Mouse (Mus musculus) heart, adult 2 months (tissue): ENCODE measurements around the gene Ccnd3. TPM values are rescaled to one million over a fixed set of nuclear protein-coding genes. Genes with fewer than 3 reads are reported as not detected.

Experiments used
- DNase-seq, 2 experiments: peaks; one replicate each; pipeline ENCODE4 v3.0.0; 2021
- H3K27ac ChIP-seq: fragments of 200-600 bp; 2 replicates; pipeline ENCODE4 v1.8.1; 2022
- H3K27me3 ChIP-seq: fragments of 200-500 bp; 2 replicates; pipeline ENCODE4 v1.6.1; 2012; ENCODE audit warnings: mild to moderate bottlenecking, low read length, inconsistent platforms, mixed read lengths; ENCODE audit not compliant: control insufficient read depth, insufficient read depth
- H3K36me3 ChIP-seq: fragments of 200-500 bp; 2 replicates; pipeline ENCODE4 v1.6.1; 2012; ENCODE audit warnings: low read length, inconsistent platforms; ENCODE audit not compliant: control insufficient read depth, insufficient read depth
- H3K4me1 ChIP-seq: fragments of 200-500 bp; 2 replicates; pipeline ENCODE4 v1.6.1; 2011; ENCODE audit warnings: low read length; ENCODE audit not compliant: control insufficient read depth, insufficient read depth
- H3K4me3 ChIP-seq: fragments of 200-600 bp; 2 replicates; pipeline ENCODE4 v1.8.1; 2022
- H3K79me2 ChIP-seq: fragments of 200-500 bp; replicated peaks from 2 replicates; pipeline ENCODE4 v1.6.1; 2012; ENCODE audit warnings: mild to moderate bottlenecking, inconsistent platforms, low read length, moderate library complexity, mixed read lengths; ENCODE audit not compliant: control insufficient read depth, insufficient read depth
- H3K9ac ChIP-seq: fragments of 200-500 bp; 2 replicates; pipeline ENCODE4 v1.6.1; 2012; ENCODE audit warnings: low read depth, mild to moderate bottlenecking, control low read depth, inconsistent platforms, low read length, mixed read lengths
- CTCF ChIP-seq: fragments of 200-600 bp; IDR thresholded peaks from 2 replicates; pipeline ENCODE4 v1.8.1; 2022; ENCODE audit warnings: antibody characterized with exemption, mild to moderate bottlenecking, moderate library complexity
- EP300 ChIP-seq: fragments of 200-500 bp; IDR thresholded peaks from 2 replicates; pipeline ENCODE4 v1.6.1; 2011; ENCODE audit warnings: low read depth, low read length, control low read depth; ENCODE audit not compliant: insufficient read depth
- POLR2A ChIP-seq: fragments of 200-500 bp; IDR thresholded peaks from 2 replicates; pipeline ENCODE4 v1.6.1; 2011; ENCODE audit warnings: mild to moderate bottlenecking, low read depth, low read length, control low read depth; ENCODE audit not compliant: insufficient read depth
- whole genome bisulfite sequencing: fragments of 180-500 bp; shearing (Covaris S2); methylation state at CpG from one replicate; pipeline ENCODE4 v1.1.7; 2018; 5-methylcytosine and 5-hydroxymethylcytosine counted together
- intact Hi-C: fragments of 180-260 bp; cut with DNase I; formaldehyde crosslinking; loops from one replicate; pipeline ENCODE4 v1.15.1; 2025
- polyA plus RNA-seq: library from polyadenylated mRNA; depleted of rRNA; stranded (reverse); fragments of >200 nt; gene quantifications from 2 replicates; pipeline ENCODE4 v1.2.3, GENCODE M21; 2012
- total RNA-seq, 2 experiments: library from RNA; stranded (reverse); gene quantifications; 2 replicates each; pipeline ENCODE4 v1.2.3; 2021

Ccnd3 gene
- total and polyA plus RNA-seq, 3 experiments = 75.1 to 83.7 (median 75.9) TPM

DNA sequence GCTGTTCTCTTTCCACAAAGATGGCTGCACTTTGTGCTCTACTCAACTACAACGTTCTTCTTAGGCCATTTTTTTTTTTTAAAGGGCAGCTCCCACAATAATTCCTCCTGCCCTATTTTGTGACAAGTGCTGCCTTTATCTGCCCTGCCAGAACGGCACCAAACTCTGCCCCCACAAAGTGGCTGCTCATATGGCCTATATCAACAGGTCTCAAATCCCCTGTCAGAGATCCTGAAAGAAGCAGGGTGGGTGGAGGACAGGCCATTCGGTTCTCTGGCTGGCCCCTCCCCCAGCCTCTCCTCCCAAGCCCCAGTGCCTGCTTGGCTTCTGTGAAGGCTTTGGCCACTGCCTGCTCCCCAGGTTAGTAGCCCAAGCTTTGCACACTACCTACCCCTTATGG is 19.9 kb upstream of the Ccnd3 start:
- H3K27me3 ChIP-seq = no peaks in the 10 kb centered on the region
- H3K4me3 ChIP-seq = no peak overlapping the region
- no peak overlapping the region for H3K9ac ChIP-seq
- no peaks in the 10 kb centered on the region for H3K4me1 ChIP-seq
- intact Hi-C loops = loop anchor here (5.0 kb wide), 1 partner anchor 78 kb away; no protein-coding TSS in a partner anchor
- no peaks in the 10 kb centered on the region for H3K79me2 ChIP-seq
- WGBS = 15% methylated on average over 3 of the region's 3 CpGs
- DNase-seq = no peak
- no peaks in the 10 kb centered on the region for H3K36me3 ChIP-seq
- H3K27ac ChIP-seq = no peak overlapping the region
- TF ChIP-seq POLR2A = no peak
- no peak for TF ChIP-seq EP300
- TF ChIP-seq CTCF = no peak

DNA sequence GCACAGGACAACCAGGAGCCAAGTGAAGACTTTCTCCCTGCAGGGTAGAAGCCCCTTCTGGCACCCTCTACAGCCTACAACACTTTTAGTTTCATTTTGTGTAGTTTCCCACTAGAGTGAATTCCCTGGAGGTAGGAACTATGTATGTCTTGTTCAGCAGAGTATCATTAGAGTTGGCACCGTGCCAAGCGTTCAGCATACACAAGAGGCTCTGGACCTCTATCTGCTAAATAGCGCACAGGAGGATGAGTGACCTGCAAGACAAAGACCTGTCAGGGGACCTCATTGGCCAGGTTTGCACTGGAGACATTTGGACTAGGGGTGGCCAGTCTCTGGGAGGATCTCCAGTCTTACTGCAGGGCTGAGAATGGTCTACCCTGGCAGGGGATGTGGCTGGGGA is 19.1 kb upstream of the Ccnd3 start:
- H3K27ac ChIP-seq = no peak overlapping the region

DNA sequence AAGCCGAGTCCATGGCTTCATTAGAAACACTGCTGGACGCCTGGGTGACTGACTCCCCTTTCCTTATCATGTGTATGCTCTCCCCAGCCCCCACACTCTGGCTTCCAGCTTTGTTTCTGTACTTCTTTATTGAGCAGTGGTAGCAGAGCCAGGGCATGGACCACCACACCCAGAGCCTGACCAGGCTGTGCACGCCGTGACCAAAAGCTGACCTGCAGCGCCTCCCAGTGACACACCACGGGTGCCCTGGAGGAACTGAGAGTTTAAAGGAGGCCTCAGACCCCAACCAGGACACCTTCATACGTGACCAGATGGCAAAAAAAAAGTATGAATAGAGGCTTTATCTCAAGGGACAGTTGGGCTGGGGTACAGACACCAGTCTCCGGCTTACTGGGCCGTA is 14.1 kb upstream of the Ccnd3 start:
- no peak for DNase-seq
- intact Hi-C loops = no loop called here
- 77% methylated on average over 9 of the region's 9 CpGs for WGBS
- Histone ChIP-seq H3K4me1 (no peaks in the 10 kb centered on the region), H3K4me3 (no peak overlapping the region), H3K27ac (no peak overlapping the region), H3K36me3 (no peaks in the 10 kb centered on the region), H3K27me3 (no peaks in the 10 kb centered on the region), H3K9ac (no peak overlapping the region), H3K79me2 (no peaks in the 10 kb centered on the region)
- peak; percentile 37 for TF ChIP-seq CTCF
- TF ChIP-seq POLR2A = no peak

More for the DNA sequence above, 19.1 kb upstream of the Ccnd3 start:
- intact Hi-C loops = no loop called here
- Histone ChIP-seq H3K9ac (no peak overlapping the region), H3K79me2 (no peaks in the 10 kb centered on the region), H3K4me1 (no peaks in the 10 kb centered on the region), H3K36me3 (no peaks in the 10 kb centered on the region), H3K4me3 (no peak overlapping the region), H3K27me3 (no peaks in the 10 kb centered on the region)
- TF ChIP-seq POLR2A = no peak
- no peak for TF ChIP-seq EP300
- no peak for TF ChIP-seq CTCF
- no peak for DNase-seq
- WGBS = 47% methylated on average over 3 of the region's 3 CpGs

DNA sequence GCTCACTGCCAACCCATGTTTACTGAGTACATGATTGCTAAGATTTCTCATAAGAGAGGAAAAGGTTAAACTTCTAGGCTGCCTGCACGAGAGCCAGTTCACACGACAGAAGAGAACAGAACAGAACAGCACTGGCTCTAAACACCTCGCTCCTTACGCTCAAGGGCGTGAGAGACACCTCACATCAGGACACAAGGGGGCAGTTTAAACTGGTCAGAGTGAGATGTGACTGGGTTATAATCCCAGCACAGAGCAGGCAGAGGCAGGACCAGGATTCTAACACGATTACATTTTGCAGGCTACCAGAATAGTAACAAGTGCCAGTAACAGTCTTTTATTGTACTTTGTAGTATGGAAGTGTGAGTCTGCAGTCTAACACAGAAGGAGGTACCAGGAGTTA is 12.1 kb upstream of the Ccnd3 start:
- no peak overlapping the region for H3K9ac ChIP-seq
- H3K79me2 ChIP-seq = no peaks in the 10 kb centered on the region
- no peak overlapping the region for H3K4me3 ChIP-seq
- H3K36me3 ChIP-seq = no peaks in the 10 kb centered on the region
- no peaks in the 10 kb centered on the region for H3K4me1 ChIP-seq
- TF ChIP-seq POLR2A = no peak
- no peak for TF ChIP-seq EP300
- no peak for TF ChIP-seq CTCF
- intact Hi-C loops = no loop called here
- no peaks in the 10 kb centered on the region for H3K27me3 ChIP-seq
- 70% methylated on average over 6 of the region's 6 CpGs for WGBS
- H3K27ac ChIP-seq = no peak overlapping the region
- no peak for DNase-seq

GRCm38 (mm10) chr17:47493653-47494052 is 11.2 kb upstream of the Ccnd3 start:
- 76% methylated on average over 6 of the region's 6 CpGs for WGBS

DNA sequence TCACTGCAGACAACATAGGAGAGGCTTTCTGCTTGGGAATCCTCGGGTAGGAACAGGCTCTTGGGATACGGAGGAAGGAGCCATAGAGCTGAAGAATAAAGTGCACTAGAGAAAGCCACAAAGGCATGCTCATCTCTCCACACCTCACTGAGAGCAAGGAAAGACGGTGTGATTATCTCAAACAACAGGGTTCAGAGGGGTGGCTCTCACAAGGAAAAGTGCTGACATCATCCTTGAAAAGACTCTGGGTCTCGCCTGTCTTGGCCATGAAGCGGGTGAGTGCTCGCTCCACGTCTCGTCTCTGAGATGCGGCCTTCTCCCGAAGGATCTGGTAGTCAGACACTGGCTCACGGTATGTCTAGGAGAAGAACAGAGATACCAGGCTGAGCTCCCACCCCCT is 10.7 kb upstream of the Ccnd3 start:
- intact Hi-C loops = no loop called here
- Histone ChIP-seq H3K27ac (no peak overlapping the region), H3K79me2 (no peaks in the 10 kb centered on the region), H3K9ac (no peak overlapping the region), H3K27me3 (no peaks in the 10 kb centered on the region), H3K4me1 (no peaks in the 10 kb centered on the region), H3K4me3 (no peak overlapping the region), H3K36me3 (no peaks in the 10 kb centered on the region)
- TF ChIP-seq EP300 = no peak
- 86% methylated on average over 11 of the region's 11 CpGs for WGBS
- no peak for DNase-seq

More at GRCm38 (mm10) chr17:47493653-47494052, 11.2 kb upstream of the Ccnd3 start:
- intact Hi-C loops = no loop called here
- Histone ChIP-seq H3K79me2 (no peaks in the 10 kb centered on the region), H3K4me1 (no peaks in the 10 kb centered on the region), H3K36me3 (no peaks in the 10 kb centered on the region), H3K4me3 (no peak overlapping the region), H3K27me3 (no peaks in the 10 kb centered on the region), H3K9ac (no peak overlapping the region), H3K27ac (no peak overlapping the region)
- DNase-seq = no peak
- TF ChIP-seq CTCF (no peak), POLR2A (no peak), EP300 (no peak)

DNA sequence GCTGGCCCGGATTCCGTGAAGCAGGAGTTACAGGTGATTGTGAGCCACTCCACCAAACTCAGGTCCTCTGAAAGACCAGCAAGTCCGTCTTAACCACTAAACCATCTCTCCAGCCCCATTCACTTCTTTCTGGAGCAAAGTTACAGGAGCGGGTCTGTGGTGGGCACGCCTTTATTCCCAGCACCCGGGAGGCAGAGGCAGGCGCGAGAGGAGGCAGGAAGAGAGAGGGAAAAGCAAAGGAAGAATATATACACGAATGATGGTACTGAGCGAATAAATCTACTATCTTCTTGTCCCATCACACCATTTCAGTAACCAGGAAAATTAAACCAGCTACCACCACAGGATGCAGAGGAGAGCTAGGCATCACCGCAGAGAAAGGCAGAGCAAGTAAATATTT is 3.3 kb upstream of the Ccnd3 start:
- no peaks in the 10 kb centered on the region for H3K79me2 ChIP-seq
- intact Hi-C loops = no loop called here
- no peaks in the 10 kb centered on the region for H3K27me3 ChIP-seq
- H3K9ac ChIP-seq = peak overlapping the region; percentile 57
- DNase-seq = no peak
- no peak for TF ChIP-seq CTCF
- no peak for TF ChIP-seq POLR2A
- TF ChIP-seq EP300 = no peak
- H3K4me1 ChIP-seq = peaks cover 14% of the 10 kb centered on the region
- H3K36me3 ChIP-seq = no peaks in the 10 kb centered on the region
- H3K27ac ChIP-seq = peak overlapping the region; percentile 99
- peak overlapping the region; percentile 90 for H3K4me3 ChIP-seq
- WGBS = 3% methylated on average over 11 of the region's 11 CpGs
